Mouse (Mus musculus) embryonic facial prominence, embryonic 14.5 days (tissue): ENCODE measurements around the gene Srbd1. TPM values are rescaled to one million over a fixed set of nuclear protein-coding genes. Genes with fewer than 3 reads are reported as not detected.

Experiments used
- ATAC-seq: fragments of 200-750 bp; cut with Nextera tagmentation; 2 replicates; pipeline ENCODE4 v1.8.0; 2017; ENCODE audit warnings: low read depth, moderate number of reproducible peaks, moderate TSS enrichment
- DNase-seq: peaks from one replicate; pipeline ENCODE4 v3.0.0-alpha.2; 2015; ENCODE audit warnings: low spot score
- H3K27ac ChIP-seq: fragments of 300-500 bp; sonication (generic); replicated peaks from 2 replicates; pipeline ENCODE4 v1.5.1; 2014; ENCODE audit warnings: low read depth, mild to moderate bottlenecking, low read length, moderate library complexity
- H3K27me3 ChIP-seq: fragments of 300-500 bp; sonication (generic); replicated peaks from 2 replicates; pipeline ENCODE4 v1.6.1; 2014; ENCODE audit warnings: low read length; ENCODE audit not compliant: control insufficient read depth, insufficient read depth
- H3K36me3 ChIP-seq: fragments of 300-500 bp; sonication (generic); 2 replicates; pipeline ENCODE4 v1.6.1; 2014; ENCODE audit warnings: low read length, mixed read lengths; ENCODE audit not compliant: control insufficient read depth, insufficient read depth
- H3K4me1 ChIP-seq: fragments of 300-500 bp; sonication (generic); 2 replicates; pipeline ENCODE4 v1.6.1; 2014; ENCODE audit warnings: antibody characterized with exemption, low read length; ENCODE audit not compliant: control insufficient read depth, insufficient read depth
- H3K4me2 ChIP-seq: fragments of 300-500 bp; sonication (generic); 2 replicates; pipeline ENCODE4 v1.6.1; 2014; ENCODE audit warnings: low read depth, mild to moderate bottlenecking, low read length, moderate library complexity, mixed read lengths
- H3K4me3 ChIP-seq: fragments of 300-500 bp; sonication (generic); 2 replicates; pipeline ENCODE4 v1.5.1; 2014; ENCODE audit warnings: low read depth, mild to moderate bottlenecking, low read length
- H3K9ac ChIP-seq: fragments of 300-500 bp; sonication (generic); 2 replicates; pipeline ENCODE4 v1.6.1; 2014; ENCODE audit warnings: low read depth, mild to moderate bottlenecking, low read length, moderate library complexity, mixed read lengths
- H3K9me3 ChIP-seq: fragments of 300-500 bp; sonication (generic); 2 replicates; pipeline ENCODE4 v1.6.1; 2016; ENCODE audit warnings: low read length; ENCODE audit not compliant: control insufficient read depth
- WGBS: fragments of 180-500 bp; shearing (Covaris S2); extraction: QIAGEN DNeasy Blood & Tissue Kit; methylation state at CpG from one replicate; pipeline ENCODE4 v1.1.7; 2014; 5-methylcytosine and 5-hydroxymethylcytosine counted together
- polyA plus RNA-seq: library from polyadenylated mRNA; unstranded; fragments of >200 nt; fragmentation: Nextera tagmentation; extraction: Ambion mirVana; gene quantifications from 2 replicates; pipeline ENCODE4 v1.2.1, GENCODE M21; 2014

Srbd1 gene
- 8.8 and 9.3 TPM in 2 replicates for polyA plus RNA-seq

DNA sequence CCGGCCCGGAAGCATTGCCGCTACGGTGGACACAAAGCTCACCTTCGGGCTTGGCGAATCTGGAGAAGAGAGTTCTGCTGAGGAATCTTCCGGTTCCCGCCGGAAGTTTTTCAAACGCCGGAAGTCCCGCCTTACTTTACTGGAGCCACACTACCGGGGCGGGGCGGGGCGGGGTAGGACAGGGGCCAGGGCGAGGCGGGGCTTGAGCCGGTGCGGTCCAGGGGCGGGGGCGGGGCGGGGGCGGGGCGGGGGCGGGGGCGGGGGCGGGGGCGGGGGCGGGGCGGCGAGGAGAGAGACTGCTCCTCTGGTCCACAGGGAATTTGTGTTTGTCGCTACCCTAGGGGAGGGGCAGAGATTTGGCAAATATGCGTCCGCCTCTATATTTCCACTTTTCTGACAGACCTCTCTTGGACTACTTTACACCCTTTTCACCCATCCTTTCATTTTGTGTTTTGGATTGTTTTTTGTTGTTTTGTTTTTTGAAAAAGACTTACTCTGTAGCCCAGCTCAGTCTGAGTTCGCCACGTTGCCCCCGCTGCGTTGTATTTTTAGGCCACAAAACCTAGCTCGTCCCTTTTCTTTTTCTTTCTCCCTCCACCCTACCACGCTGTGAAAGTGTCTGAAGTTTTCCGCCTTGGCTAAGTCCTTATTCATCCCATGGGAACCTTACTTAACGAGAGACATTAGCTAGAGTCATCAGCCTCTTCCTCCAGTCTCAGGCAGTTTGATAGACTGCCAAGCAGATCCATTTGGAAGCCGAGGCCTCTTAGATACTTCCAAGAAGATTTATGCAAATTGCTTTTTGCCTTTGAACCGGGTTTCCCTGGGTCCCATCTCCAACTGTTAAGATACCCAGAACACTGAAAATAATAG lies at the start of gene Srbd1:
Gene Srbd1, minus strand, starts transcription at position 97 of the 873 bp plus-strand sequence.
- H3K4me2 ChIP-seq: peak within 1 kb of the TSS; percentile 93
- H3K9me3 ChIP-seq: no peaks in the 10 kb centered on the region
- peak within 1 kb of the TSS; percentile 77 for H3K9ac ChIP-seq
- 3% methylated on average over 24 of the region's 45 CpGs for WGBS
- H3K36me3 ChIP-seq: peaks cover 6% of the 10 kb centered on the region; the same call in 1 of the 2 replicates
- peak within 1 kb of the TSS; percentile 29; the same call in 1 of the 2 replicates for H3K27ac ChIP-seq
- DNase-seq (peak; percentile 96), ATAC-seq (peak; percentile 96)
- H3K27me3 ChIP-seq: no peaks in the 10 kb centered on the region
- peaks cover 9% of the 10 kb centered on the region for H3K4me1 ChIP-seq
- peak within 1 kb of the TSS; percentile 63 for H3K4me3 ChIP-seq

DNA sequence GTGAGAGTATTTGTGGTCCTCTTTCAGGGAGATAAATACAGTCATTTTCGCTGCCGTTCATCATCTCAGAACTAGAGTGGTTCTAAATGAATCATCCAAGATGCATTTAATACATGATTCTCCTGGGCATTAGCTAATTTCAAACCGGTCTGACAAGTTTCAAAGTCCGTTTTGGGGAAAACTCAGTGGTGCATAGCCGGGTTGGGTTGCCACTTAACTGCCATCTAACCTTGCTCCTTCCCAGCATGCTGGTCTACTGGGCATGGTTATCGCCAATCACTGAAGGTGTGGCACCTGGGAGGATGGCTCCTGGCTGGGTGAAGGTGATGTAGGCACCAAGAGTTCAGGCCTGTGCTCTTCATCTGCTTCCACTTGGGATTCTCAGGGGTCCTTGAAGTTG lies 49.0 kb upstream of the Srbd1 start:
- Histone ChIP-seq H3K9ac (no peak overlapping the region), H3K4me1 (0 out of 2 replicates have a peak, but pooled peaks cover 5% of the 10 kb centered on the region), H3K36me3 (no peaks in the 10 kb centered on the region), H3K27me3 (no peaks in the 10 kb centered on the region), H3K4me3 (no peak overlapping the region), H3K9me3 (no peaks in the 10 kb centered on the region), H3K27ac (no peak overlapping the region), H3K4me2 (no peak overlapping the region)
- ATAC-seq (no peak), DNase-seq (no peak)
- WGBS: 76% methylated on average over 6 of the region's 6 CpGs

DNA sequence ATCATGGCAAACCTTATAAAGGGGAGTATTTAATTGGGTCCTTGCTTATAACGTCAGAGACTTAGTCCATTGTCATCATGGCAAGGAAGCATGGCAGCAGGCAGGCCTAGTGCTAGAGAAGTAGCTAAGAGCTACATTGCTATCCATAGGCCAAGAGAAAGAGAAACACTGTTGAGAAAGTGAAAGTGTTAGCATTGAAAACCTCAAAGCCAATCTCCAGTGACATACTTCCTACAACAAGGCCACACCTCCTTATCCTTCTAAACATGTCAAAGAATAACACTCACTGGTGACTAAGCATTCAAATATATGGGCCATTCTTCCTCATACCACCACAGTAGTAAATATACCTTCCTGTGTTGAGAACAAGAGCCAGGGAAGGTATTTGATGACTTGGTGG lies 42.8 kb upstream of the Srbd1 start:
- 88% methylated on average over 1 of the region's 1 CpGs for WGBS
- H3K27me3 ChIP-seq: no peaks in the 10 kb centered on the region
- DNase-seq: no peak

DNA sequence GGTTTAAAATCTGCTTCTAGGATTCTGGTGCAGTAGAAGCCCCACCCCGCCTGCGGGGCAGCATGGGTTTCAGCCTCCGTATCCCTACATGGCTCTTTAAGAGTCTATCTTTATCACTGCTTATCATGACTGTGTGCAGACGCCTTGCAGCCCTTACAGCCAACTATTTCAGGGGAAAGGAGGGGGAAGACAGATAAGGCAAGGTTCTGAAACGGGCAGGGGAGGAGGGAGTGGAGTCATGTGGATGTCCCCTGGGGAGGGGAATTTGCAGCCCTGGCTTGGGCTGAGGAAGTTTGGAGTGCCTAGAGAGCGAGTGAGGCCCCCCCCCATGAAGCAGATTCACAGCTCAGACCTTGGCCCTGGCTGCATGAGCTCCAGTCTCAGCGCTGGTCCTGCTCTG lies 40.6 kb upstream of the Srbd1 start:
- H3K36me3 ChIP-seq: no peaks in the 10 kb centered on the region
- WGBS: 33% methylated on average over 6 of the region's 7 CpGs
- no peak overlapping the region for H3K4me3 ChIP-seq
- no peak overlapping the region; the same call in 1 of the 2 replicates for H3K9ac ChIP-seq
- H3K27ac ChIP-seq: no peak overlapping the region
- ATAC-seq (no peak), DNase-seq (peak; percentile 36)
- H3K9me3 ChIP-seq: no peaks in the 10 kb centered on the region
- no peak overlapping the region for H3K4me2 ChIP-seq
- peaks cover 8% of the 10 kb centered on the region; the same call in 1 of the 2 replicates for H3K4me1 ChIP-seq
- no peaks in the 10 kb centered on the region for H3K27me3 ChIP-seq

More for the DNA sequence above, 42.8 kb upstream of the Srbd1 start:
- no peak overlapping the region for H3K9ac ChIP-seq
- H3K27ac ChIP-seq: no peak overlapping the region
- peaks cover 8% of the 10 kb centered on the region; the same call in 1 of the 2 replicates for H3K4me1 ChIP-seq
- no peak overlapping the region for H3K4me3 ChIP-seq
- no peaks in the 10 kb centered on the region for H3K36me3 ChIP-seq
- H3K4me2 ChIP-seq: no peak overlapping the region
- no peaks in the 10 kb centered on the region for H3K9me3 ChIP-seq
- no peak for ATAC-seq

DNA sequence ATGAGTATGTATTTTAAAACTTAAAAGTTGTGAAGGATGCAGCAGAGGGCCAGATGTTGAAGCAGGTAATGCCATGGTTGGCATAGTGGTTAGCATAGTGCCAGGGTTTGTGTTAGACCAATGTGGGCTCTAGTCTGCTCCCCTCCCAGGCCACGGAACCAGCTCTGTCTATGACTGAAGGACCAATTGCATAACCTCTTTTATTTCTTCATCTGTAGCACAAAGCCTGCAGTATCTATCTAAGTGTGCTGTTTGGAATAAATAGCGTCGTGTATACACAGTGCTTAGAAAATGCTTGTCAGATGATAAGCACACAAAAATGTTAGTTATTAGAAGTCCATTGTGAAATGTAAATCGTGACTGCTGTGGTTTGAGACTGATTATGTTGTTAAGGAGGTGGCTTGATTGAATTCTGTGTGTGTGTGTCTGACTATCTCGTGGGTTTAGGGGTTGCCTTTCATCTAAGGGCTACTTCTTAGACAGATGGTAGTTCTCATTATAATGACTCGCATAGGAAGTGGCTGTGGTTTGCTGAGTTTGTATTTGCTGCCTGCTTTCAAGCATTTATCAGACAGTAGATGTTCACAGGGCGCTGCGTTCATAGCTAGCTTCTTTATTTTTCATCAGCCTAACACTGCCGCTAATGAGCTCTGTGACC lies 39.7 kb upstream of the Srbd1 start:
- Histone ChIP-seq H3K4me1 (peaks cover 8% of the 10 kb centered on the region; the same call in 1 of the 2 replicates), H3K4me3 (no peak overlapping the region), H3K27me3 (no peaks in the 10 kb centered on the region), H3K9me3 (no peaks in the 10 kb centered on the region), H3K36me3 (no peaks in the 10 kb centered on the region), H3K4me2 (no peak overlapping the region), H3K9ac (no peak overlapping the region), H3K27ac (no peak overlapping the region)
- ATAC-seq (no peak), DNase-seq (no peak)
- WGBS: 57% methylated on average over 9 of the region's 9 CpGs

DNA sequence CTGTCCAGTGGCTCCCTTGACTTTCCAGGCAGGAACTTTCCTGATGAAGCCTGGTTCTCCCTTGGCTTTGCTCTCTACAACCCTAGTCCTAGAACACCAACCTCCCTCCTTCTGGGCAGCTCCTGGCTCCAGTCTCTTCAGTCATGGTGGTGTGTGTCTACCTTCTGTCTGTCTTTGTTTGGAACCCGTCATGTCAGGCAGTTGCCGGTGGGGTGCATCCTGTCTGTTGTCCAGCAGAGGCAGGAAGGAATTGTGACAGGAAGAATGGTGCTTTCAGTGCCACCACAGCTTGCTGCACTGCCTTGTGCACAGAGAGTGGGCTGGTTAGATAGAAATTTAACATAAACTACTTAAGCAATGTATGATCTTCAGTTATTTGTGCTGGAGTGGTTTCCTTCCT lies 38.8 kb upstream of the Srbd1 start:
- H3K4me2 ChIP-seq: no peak overlapping the region
- ATAC-seq (no peak), DNase-seq (no peak)
- H3K9ac ChIP-seq: no peak overlapping the region
- H3K27ac ChIP-seq: no peak overlapping the region
- no peaks in the 10 kb centered on the region for H3K36me3 ChIP-seq
- 37% methylated on average over 2 of the region's 2 CpGs for WGBS
- no peak overlapping the region for H3K4me3 ChIP-seq
- peaks cover 8% of the 10 kb centered on the region; the same call in 1 of the 2 replicates for H3K4me1 ChIP-seq
- no peaks in the 10 kb centered on the region for H3K27me3 ChIP-seq
- H3K9me3 ChIP-seq: no peaks in the 10 kb centered on the region

DNA sequence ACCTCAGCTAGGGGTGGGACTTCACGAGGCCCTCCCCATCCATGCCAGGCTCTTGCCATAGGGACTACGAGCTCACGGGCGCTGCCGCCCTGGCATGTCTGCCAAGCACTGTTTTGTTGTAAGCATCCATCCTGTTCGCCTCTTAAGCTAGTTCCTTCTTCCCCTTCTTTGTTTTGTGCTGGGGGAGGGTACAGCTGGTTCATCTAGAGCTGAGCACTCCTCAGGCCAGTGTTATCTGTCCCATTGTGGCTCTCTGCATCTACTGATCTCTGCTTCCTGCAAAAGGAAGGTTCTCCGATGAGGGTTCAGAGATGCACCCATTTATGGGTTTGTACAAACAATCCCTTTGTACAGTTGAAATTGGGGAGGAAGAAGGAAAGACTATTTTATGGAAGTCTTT lies 31.7 kb upstream of the Srbd1 start:
- ATAC-seq (no peak), DNase-seq (no peak)
- H3K27ac ChIP-seq: no peak overlapping the region; the same call in 1 of the 2 replicates
- no peaks in the 10 kb centered on the region for H3K9me3 ChIP-seq
- H3K4me1 ChIP-seq: peaks cover 8% of the 10 kb centered on the region; the same call in 1 of the 2 replicates
- 0 out of 2 replicates have a peak, but pooled peaks cover 19% of the 10 kb centered on the region for H3K36me3 ChIP-seq
- 0 out of 2 replicates have a peak overlapping the region, but pooled peaks have one; percentile 8 for H3K9ac ChIP-seq
- H3K27me3 ChIP-seq: no peaks in the 10 kb centered on the region
- no peak overlapping the region for H3K4me2 ChIP-seq
- 85% methylated on average over 7 of the region's 7 CpGs for WGBS
- H3K4me3 ChIP-seq: no peak overlapping the region

DNA sequence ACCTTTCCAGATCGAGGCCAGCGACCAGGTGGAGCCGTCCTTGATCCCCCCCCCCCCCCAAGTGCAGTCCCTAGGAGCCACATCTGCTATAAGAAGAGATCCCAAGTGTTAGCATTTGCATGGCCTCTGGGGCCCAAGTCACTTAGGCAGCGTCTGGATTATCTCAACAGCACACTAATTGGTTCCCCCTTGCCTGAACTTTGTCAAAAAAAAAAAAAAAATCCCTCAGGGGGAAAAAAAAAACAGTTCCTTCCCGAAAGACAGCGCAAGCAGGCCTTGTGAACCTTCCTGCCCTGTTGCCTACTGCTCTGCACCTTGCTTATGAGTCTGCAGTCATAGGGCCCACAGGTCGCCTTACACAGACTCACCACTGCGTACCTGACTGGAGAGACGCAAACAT lies 30.5 kb upstream of the Srbd1 start:
- H3K4me1 ChIP-seq: peaks cover 13% of the 10 kb centered on the region
- no peaks in the 10 kb centered on the region for H3K27me3 ChIP-seq
- H3K27ac ChIP-seq: no peak overlapping the region
- H3K9me3 ChIP-seq: no peaks in the 10 kb centered on the region
- DNase-seq (peak; percentile 31), ATAC-seq (peak; percentile 47; the same call in 1 of the 2 replicates)
- H3K36me3 ChIP-seq: 0 out of 2 replicates have a peak, but pooled peaks cover 19% of the 10 kb centered on the region
- 45% methylated on average over 9 of the region's 9 CpGs for WGBS
- H3K4me2 ChIP-seq: no peak overlapping the region
- H3K4me3 ChIP-seq: no peak overlapping the region
- H3K9ac ChIP-seq: no peak overlapping the region
